Mouse (Mus musculus): ENCODE data around the gene Bicd1. TPM values are rescaled to one million over a fixed set of nuclear protein-coding genes. Genes with fewer than 3 reads are reported as not detected.
A peak's percentile ranks its signal among the peaks of the same experiment; 100 is the strongest.

The Bicd1 gene
- polyA plus RNA-seq, 1 experiment from 2014 or later, result 5.0 TPM

- no peak for DNase-seq (ENCODE audit: low spot score)
- Histone ChIP-seq H3K4me3 (ENCODE audit: low read depth, low read length) (peak overlapping the region; percentile 69), H3K27ac (replicated peaks; ENCODE audit: low read depth, low read length) (no peak overlapping the region), H3K9me3 (ENCODE audit: control insufficient read depth, low read length) (no peaks in the 10 kb centered on the region), H3K4me2 (ENCODE audit: low read depth, severe bottlenecking) (peak overlapping the region; percentile 82), H3K27me3 (ENCODE audit: control insufficient read depth, insufficient read depth, low read length) (no peaks in the 10 kb centered on the region), H3K9ac (ENCODE audit: low read length) (peak overlapping the region; percentile 72), H3K36me3 (ENCODE audit: control insufficient read depth, insufficient read depth, low read length) (no peaks in the 10 kb centered on the region), H3K4me1 (ENCODE audit: control insufficient read depth, insufficient read depth, low read length) (no peaks in the 10 kb centered on the region)
- under 1% methylated on average over 11 of the region's 11 CpGs for WGBS
- ATAC-seq (ENCODE audit: insufficient number of reproducible peaks, low FRiP score, low TSS enrichment, low read depth), result no peak
Observed at GRCm38 (mm10) chr6:149409341-149409740, 655 bp downstream of the Bicd1 start.

- no peak overlapping the region for H3K9ac ChIP-seq (ENCODE audit: low read length)
- ATAC-seq (ENCODE audit: insufficient number of reproducible peaks, low FRiP score, low TSS enrichment, low read depth) (no peak), DNase-seq (ENCODE audit: low spot score) (no peak)
- no peaks in the 10 kb centered on the region for H3K36me3 ChIP-seq (ENCODE audit: control insufficient read depth, insufficient read depth, low read length)
- H3K4me1 ChIP-seq (ENCODE audit: control insufficient read depth, insufficient read depth, low read length), result no peaks in the 10 kb centered on the region
- 10% methylated on average over 4 of the region's 4 CpGs for WGBS
- no peaks in the 10 kb centered on the region for H3K9me3 ChIP-seq (ENCODE audit: control insufficient read depth, low read length)
- no peak overlapping the region for H3K27ac ChIP-seq (replicated peaks; ENCODE audit: low read depth, low read length)
- H3K4me2 ChIP-seq (ENCODE audit: low read depth, severe bottlenecking), result peak overlapping the region; percentile 82
- H3K4me3 ChIP-seq (ENCODE audit: low read depth, low read length), result peak overlapping the region; percentile 69
- H3K27me3 ChIP-seq (ENCODE audit: control insufficient read depth, insufficient read depth, low read length), result no peaks in the 10 kb centered on the region
Observed at GRCm38 (mm10) chr6:149409845-149410244, 1.2 kb downstream of the Bicd1 start.

GRCm38 (mm10) chr6:149413256-149413655, 4.6 kb downstream of the Bicd1 start:
- no peaks in the 10 kb centered on the region for H3K9me3 ChIP-seq (ENCODE audit: control insufficient read depth, low read length)
- ATAC-seq (ENCODE audit: insufficient number of reproducible peaks, low FRiP score, low TSS enrichment, low read depth), result no peak

GRCm38 (mm10) chr6:149424748-149425147, 16.1 kb downstream of the Bicd1 start:
- no peak overlapping the region for H3K4me3 ChIP-seq (ENCODE audit: low read depth, low read length)
- no peak overlapping the region for H3K27ac ChIP-seq (replicated peaks; ENCODE audit: low read depth, low read length)
- ATAC-seq (ENCODE audit: insufficient number of reproducible peaks, low FRiP score, low TSS enrichment, low read depth) (no peak), DNase-seq (ENCODE audit: low spot score) (no peak)
- H3K4me2 ChIP-seq (ENCODE audit: low read depth, severe bottlenecking), result no peak overlapping the region
- H3K27me3 ChIP-seq (ENCODE audit: control insufficient read depth, insufficient read depth, low read length), result no peaks in the 10 kb centered on the region
- no peaks in the 10 kb centered on the region for H3K4me1 ChIP-seq (ENCODE audit: control insufficient read depth, insufficient read depth, low read length)
- no peak overlapping the region for H3K9ac ChIP-seq (ENCODE audit: low read length)
- no peaks in the 10 kb centered on the region for H3K9me3 ChIP-seq (ENCODE audit: control insufficient read depth, low read length)
- H3K36me3 ChIP-seq (ENCODE audit: control insufficient read depth, insufficient read depth, low read length), result no peaks in the 10 kb centered on the region

More at GRCm38 (mm10) chr6:149413256-149413655, 4.6 kb downstream of the Bicd1 start:
- Histone ChIP-seq H3K9ac (ENCODE audit: low read length) (no peak overlapping the region), H3K27me3 (ENCODE audit: control insufficient read depth, insufficient read depth, low read length) (no peaks in the 10 kb centered on the region), H3K36me3 (ENCODE audit: control insufficient read depth, insufficient read depth, low read length) (no peaks in the 10 kb centered on the region), H3K27ac (replicated peaks; ENCODE audit: low read depth, low read length) (no peak overlapping the region), H3K4me2 (ENCODE audit: low read depth, severe bottlenecking) (no peak overlapping the region), H3K4me3 (ENCODE audit: low read depth, low read length) (no peak overlapping the region), H3K4me1 (ENCODE audit: control insufficient read depth, insufficient read depth, low read length) (no peaks in the 10 kb centered on the region)
- DNase-seq (ENCODE audit: low spot score), result no peak

- Histone ChIP-seq H3K9ac (ENCODE audit: low read length) (no peak overlapping the region), H3K36me3 (ENCODE audit: control insufficient read depth, insufficient read depth, low read length) (no peaks in the 10 kb centered on the region), H3K9me3 (ENCODE audit: control insufficient read depth, low read length) (no peaks in the 10 kb centered on the region), H3K27ac (replicated peaks; ENCODE audit: low read depth, low read length) (no peak overlapping the region), H3K27me3 (ENCODE audit: control insufficient read depth, insufficient read depth, low read length) (no peaks in the 10 kb centered on the region), H3K4me1 (ENCODE audit: control insufficient read depth, insufficient read depth, low read length) (no peaks in the 10 kb centered on the region), H3K4me3 (ENCODE audit: low read depth, low read length) (no peak overlapping the region), H3K4me2 (ENCODE audit: low read depth, severe bottlenecking) (no peak overlapping the region)
- no peak for ATAC-seq (ENCODE audit: insufficient number of reproducible peaks, low FRiP score, low TSS enrichment, low read depth)
- DNase-seq (ENCODE audit: low spot score), result no peak
- 96% methylated on average over 1 of the region's 1 CpGs for WGBS
Observed at GRCm38 (mm10) chr6:149439140-149439539, 30.5 kb downstream of the Bicd1 start.

GRCm38 (mm10) chr6:149442884-149443283, 34.2 kb downstream of the Bicd1 start:
- ATAC-seq (ENCODE audit: insufficient number of reproducible peaks, low FRiP score, low TSS enrichment, low read depth) (no peak), DNase-seq (ENCODE audit: low spot score) (no peak)

GRCm38 (mm10) chr6:149445854-149446253, 37.2 kb downstream of the Bicd1 start:
- Histone ChIP-seq H3K36me3 (ENCODE audit: control insufficient read depth, insufficient read depth, low read length) (no peaks in the 10 kb centered on the region), H3K4me3 (ENCODE audit: low read depth, low read length) (no peak overlapping the region), H3K4me2 (ENCODE audit: low read depth, severe bottlenecking) (no peak overlapping the region), H3K9ac (ENCODE audit: low read length) (no peak overlapping the region), H3K27ac (replicated peaks; ENCODE audit: low read depth, low read length) (no peak overlapping the region), H3K9me3 (ENCODE audit: control insufficient read depth, low read length) (no peaks in the 10 kb centered on the region), H3K27me3 (ENCODE audit: control insufficient read depth, insufficient read depth, low read length) (no peaks in the 10 kb centered on the region), H3K4me1 (ENCODE audit: control insufficient read depth, insufficient read depth, low read length) (no peaks in the 10 kb centered on the region)
- no peak for DNase-seq (ENCODE audit: low spot score)
- 0 out of 2 replicates have a peak, but pooled peaks have one; percentile 44 for ATAC-seq (ENCODE audit: insufficient number of reproducible peaks, low FRiP score, low TSS enrichment, low read depth)
- 81% methylated on average over 10 of the region's 10 CpGs for WGBS

More at GRCm38 (mm10) chr6:149442884-149443283, 34.2 kb downstream of the Bicd1 start:
- 58% methylated on average over 1 of the region's 1 CpGs for WGBS
- Histone ChIP-seq H3K4me2 (ENCODE audit: low read depth, severe bottlenecking) (no peak overlapping the region), H3K4me1 (ENCODE audit: control insufficient read depth, insufficient read depth, low read length) (no peaks in the 10 kb centered on the region), H3K4me3 (ENCODE audit: low read depth, low read length) (no peak overlapping the region), H3K27me3 (ENCODE audit: control insufficient read depth, insufficient read depth, low read length) (no peaks in the 10 kb centered on the region), H3K9ac (ENCODE audit: low read length) (no peak overlapping the region), H3K9me3 (ENCODE audit: control insufficient read depth, low read length) (no peaks in the 10 kb centered on the region), H3K36me3 (ENCODE audit: control insufficient read depth, insufficient read depth, low read length) (no peaks in the 10 kb centered on the region), H3K27ac (replicated peaks; ENCODE audit: low read depth, low read length) (no peak overlapping the region)

GRCm38 (mm10) chr6:149457324-149457723, 48.6 kb downstream of the Bicd1 start:
- no peak overlapping the region for H3K9ac ChIP-seq (ENCODE audit: low read length)
- no peaks in the 10 kb centered on the region for H3K27me3 ChIP-seq (ENCODE audit: control insufficient read depth, insufficient read depth, low read length)
- DNase-seq (ENCODE audit: low spot score) (no peak), ATAC-seq (ENCODE audit: insufficient number of reproducible peaks, low FRiP score, low TSS enrichment, low read depth) (no peak)
- H3K4me2 ChIP-seq (ENCODE audit: low read depth, severe bottlenecking), result no peak overlapping the region
- H3K36me3 ChIP-seq (ENCODE audit: control insufficient read depth, insufficient read depth, low read length), result no peaks in the 10 kb centered on the region
- H3K4me1 ChIP-seq (ENCODE audit: control insufficient read depth, insufficient read depth, low read length), result no peaks in the 10 kb centered on the region
- H3K9me3 ChIP-seq (ENCODE audit: control insufficient read depth, low read length), result no peaks in the 10 kb centered on the region
- H3K4me3 ChIP-seq (ENCODE audit: low read depth, low read length), result no peak overlapping the region
- H3K27ac ChIP-seq (replicated peaks; ENCODE audit: low read depth, low read length), result no peak overlapping the region

- H3K9ac ChIP-seq (ENCODE audit: low read length), result no peak overlapping the region
- H3K27me3 ChIP-seq (ENCODE audit: control insufficient read depth, insufficient read depth, low read length), result no peaks in the 10 kb centered on the region
- no peak overlapping the region for H3K4me2 ChIP-seq (ENCODE audit: low read depth, severe bottlenecking)
- H3K4me1 ChIP-seq (ENCODE audit: control insufficient read depth, insufficient read depth, low read length), result no peaks in the 10 kb centered on the region
- 25% methylated on average over 1 of the region's 1 CpGs for WGBS
- no peak overlapping the region for H3K4me3 ChIP-seq (ENCODE audit: low read depth, low read length)
- H3K27ac ChIP-seq (replicated peaks; ENCODE audit: low read depth, low read length), result no peak overlapping the region
- ATAC-seq (ENCODE audit: insufficient number of reproducible peaks, low FRiP score, low TSS enrichment, low read depth), result no peak
- DNase-seq (ENCODE audit: low spot score), result no peak
- no peaks in the 10 kb centered on the region for H3K9me3 ChIP-seq (ENCODE audit: control insufficient read depth, low read length)
- no peaks in the 10 kb centered on the region for H3K36me3 ChIP-seq (ENCODE audit: control insufficient read depth, insufficient read depth, low read length)
Observed at GRCm38 (mm10) chr6:149460971-149461370, 52.3 kb downstream of the Bicd1 start.
